Mouse (Mus musculus) neural tube, postnatal 0 days (tissue): ENCODE measurements around the gene Fam222b. TPM values are rescaled to one million over a fixed set of nuclear protein-coding genes. Genes with fewer than 3 reads are reported as not detected.

ENCODE experiments used
- microRNA counts: library from miRNA; unstranded; fragments of <30 nt; microRNA quantifications from one replicate; lab custom pipeline; 2015
- microRNA-seq: library from miRNA; unstranded; fragments of <30 nt; microRNA quantifications from one replicate; pipeline ENCODE4, GENCODE M21; 2016
- polyA plus RNA-seq: library from polyadenylated mRNA; unstranded; fragments of >200 nt; fragmentation: Nextera tagmentation; extraction: Ambion mirVana; gene quantifications from 2 replicates; pipeline ENCODE4 v1.2.1, GENCODE M21; 2015

The Fam222b gene
- polyA plus RNA-seq: 18.1 and 24.6 TPM in 2 replicates

DNA sequence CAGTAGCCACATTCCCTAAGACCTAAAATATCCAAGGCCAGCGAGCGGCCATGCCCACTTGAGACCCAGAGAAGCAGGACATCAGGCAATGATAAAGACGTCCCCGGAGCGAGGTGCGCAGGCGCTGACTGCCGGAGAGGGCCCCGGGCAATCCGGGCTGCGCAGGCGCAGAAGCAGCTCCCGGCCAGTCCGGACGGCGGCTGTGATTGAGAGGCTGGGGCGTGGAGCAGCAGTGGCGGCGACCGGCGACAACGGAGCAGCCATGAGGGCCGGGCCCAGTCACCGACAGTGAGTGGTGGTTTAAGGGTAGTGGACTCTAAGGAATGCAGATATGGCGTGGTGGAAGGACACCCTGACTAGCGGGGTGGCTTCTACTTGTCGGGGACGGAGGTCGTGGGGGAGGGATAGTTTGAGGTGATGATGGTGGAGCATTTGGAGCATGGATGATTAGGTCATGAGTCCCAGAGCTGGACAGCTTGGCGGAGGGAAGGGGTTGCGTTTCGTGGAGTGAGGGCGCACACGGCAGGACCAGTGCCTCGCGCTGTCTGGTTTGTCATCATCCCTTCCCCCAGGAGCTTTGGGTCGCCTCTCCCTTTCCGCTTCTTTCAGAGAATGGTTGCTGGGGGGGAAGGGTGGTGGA lies at the start of gene Fam222b:
Gene Fam222b, plus strand, starts transcription at position 157 of the 640 bp plus-strand sequence.

GRCm38 (mm10) chr11:78079961-78080921 lies 14.2 kb upstream of the Fam222b start, which contains the start of gene Eral1:
Gene Eral1 (minus strand): TSS chr11:78080383.

GRCm38 (mm10) chr11:78164924-78165760 lies 70.7 kb downstream of the Fam222b start, which contains the start of gene Traf4:
Gene Traf4 (minus strand): TSS chr11:78165589.

GRCm38 (mm10) chr11:78176402-78176862 lies 82.0 kb downstream of the Fam222b start, which contains the start of the genes Nek8 and Tlcd1:
Gene Nek8 (minus strand): TSS chr11:78176675.
Gene Tlcd1 (plus strand): TSS chr11:78176711.

GRCm38 (mm10) chr11:78182961-78183844 lies 88.7 kb downstream of the Fam222b start, which contains the start of gene Rpl23a:
Gene Rpl23a (minus strand): TSS chr11:78183584.

DNA sequence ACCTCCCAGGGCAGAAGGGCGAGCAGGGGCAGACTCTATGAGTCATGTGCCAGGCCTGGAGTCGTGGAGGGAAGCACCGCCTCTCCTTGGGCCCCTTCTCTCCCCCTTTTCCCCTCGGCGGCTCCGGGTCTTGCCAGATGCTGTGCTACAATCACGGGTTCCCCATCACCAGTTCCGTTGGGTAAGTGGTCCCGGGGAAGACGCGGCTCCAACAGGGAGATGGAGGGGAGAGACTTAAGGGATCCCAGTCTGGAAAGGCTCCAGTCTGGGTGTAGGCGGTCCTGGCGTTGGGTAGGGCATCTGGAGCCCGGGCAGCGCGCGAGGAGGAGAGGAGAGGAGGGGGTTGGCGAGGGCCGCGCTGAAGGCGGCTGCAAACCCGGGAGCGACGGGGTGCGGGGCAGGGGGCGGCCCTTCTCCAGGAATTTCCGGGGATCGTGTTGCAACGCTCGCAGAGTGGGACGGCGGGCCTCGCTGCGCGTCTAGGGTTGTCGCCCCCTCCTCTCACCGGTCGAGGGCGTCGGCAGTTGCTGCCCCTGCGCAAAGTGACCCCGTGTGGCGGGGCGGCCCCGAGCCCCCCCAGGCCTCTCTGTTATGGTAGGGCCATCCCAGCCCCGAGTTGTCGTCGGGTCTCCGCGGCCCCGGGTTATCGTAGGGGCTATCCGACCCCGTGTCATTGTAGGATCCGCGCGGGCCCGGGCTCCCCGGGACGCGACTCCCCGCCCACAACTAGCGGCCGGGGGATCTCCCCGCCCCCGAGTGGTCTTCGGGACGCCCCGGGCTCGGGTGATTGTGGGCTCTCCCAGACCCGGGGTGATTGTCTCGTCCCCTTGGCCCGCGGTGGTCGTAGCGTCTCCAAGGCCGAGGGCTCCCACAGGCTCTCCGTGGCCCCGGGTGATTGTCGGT lies 94.1 kb downstream of the Fam222b start, which contains the start of gene Rab34:
Gene Rab34, plus strand, starts transcription at position 100 of the 903 bp plus-strand sequence.

GRCm38 (mm10) chr11:78193113-78193512 lies 98.7 kb downstream of the Fam222b start, which contains the start of gene Proca1:
Gene Proca1 (plus strand): TSS chr11:78193392.

MicroRNAs encoded within 50 kb of the gene (microRNA counts, 519-probe panel; counts per million panel counts)
- microRNA mmu-miR-144 (lab: Ali Mortazavi, UCI) (3,920 counts per million, percentile 31 among the panel's probes with 10 or more counts), microRNA mmu-miR-451 (lab: Ali Mortazavi, UCI) (4,497 counts per million, percentile 48 among the panel's probes with 10 or more counts)

Small RNA genes within 50 kb of the gene (microRNA-seq; reads per million reads assigned to microRNA genes)
- 30.2 reads per million, percentile 30 among the genes with 10 or more reads in this experiment for gene Mir144
- not detected for gene Mir451a
- not detected for gene Mir451b
- gene Mir7653: not detected

Other genes starting within 250 kb of the Fam222b start
- 4.1 and 4.8 TPM in 2 replicates for gene Pipox, start 200.6 kb upstream of the Fam222b start, polyA plus RNA-seq
- 107 and 126 TPM in 2 replicates for gene Sez6, start 163.9 kb upstream of the Fam222b start, polyA plus RNA-seq
- gene Phf12, start 111.9 kb upstream of the Fam222b start, polyA plus RNA-seq: 10.8 and 12.3 TPM in 2 replicates
- gene Dhrs13, start 62.4 kb upstream of the Fam222b start, polyA plus RNA-seq: 53.0 and 56.2 TPM in 2 replicates
- gene Flot2, start 56.7 kb upstream of the Fam222b start, polyA plus RNA-seq: 158 and 168 TPM in 2 replicates
- 25.9 and 28.4 TPM in 2 replicates for gene Eral1, start 14.3 kb upstream of the Fam222b start, polyA plus RNA-seq
- 58.8 and 62.9 TPM in 2 replicates for gene Traf4, start 70.9 kb downstream of the Fam222b start, polyA plus RNA-seq
- 7.4 and 8.0 TPM in 2 replicates for gene Nek8, start 82.0 kb downstream of the Fam222b start, polyA plus RNA-seq
- 48.5 and 53.4 TPM in 2 replicates for gene Tlcd1, start 82.1 kb downstream of the Fam222b start, polyA plus RNA-seq
- gene Rpl23a, start 88.9 kb downstream of the Fam222b start, polyA plus RNA-seq: 812 and 926 TPM in 2 replicates
- gene Rab34, start 93.8 kb downstream of the Fam222b start, polyA plus RNA-seq: 74.3 and 78.3 TPM in 2 replicates
- 6.6 and 8.0 TPM in 2 replicates for gene Proca1, start 98.7 kb downstream of the Fam222b start, polyA plus RNA-seq
- 123 TPM in 2 replicates for gene Sdf2, start 151.1 kb downstream of the Fam222b start, polyA plus RNA-seq
- gene Supt6, start 151.3 kb downstream of the Fam222b start, polyA plus RNA-seq: 15.2 and 17.7 TPM in 2 replicates
- gene 2610507B11Rik, start 167.1 kb downstream of the Fam222b start, polyA plus RNA-seq: 90.2 and 105 TPM in 2 replicates
- 0.13 and 0.22 TPM in 2 replicates for gene BC030499, start 196.2 kb downstream of the Fam222b start, polyA plus RNA-seq
- gene Spag5, start 206.9 kb downstream of the Fam222b start, polyA plus RNA-seq: 7.5 and 7.9 TPM in 2 replicates
- 1,117 and 1,134 TPM in 2 replicates for gene Aldoc, start 228.3 kb downstream of the Fam222b start, polyA plus RNA-seq
- 90.8 and 112 TPM in 2 replicates for gene Pigs, start 233.8 kb downstream of the Fam222b start, polyA plus RNA-seq
- gene Unc119, start 248.8 kb downstream of the Fam222b start, polyA plus RNA-seq: 97.8 and 99.2 TPM in 2 replicates